Mouse (Mus musculus) v-Abl transformed pro-B cells (cell line): ENCODE measurements around the gene Dscaml1.

ENCODE experiments used
- in situ Hi-C, 2 experiments: fragments of 400-800 bp; cut with MboI; formaldehyde crosslinking; loops; one replicate each; pipeline ENCODE4 v1.15.1; 2025; ENCODE audit not compliant: unreplicated experiment in 2 of 2

Gene Dscaml1

DNA sequence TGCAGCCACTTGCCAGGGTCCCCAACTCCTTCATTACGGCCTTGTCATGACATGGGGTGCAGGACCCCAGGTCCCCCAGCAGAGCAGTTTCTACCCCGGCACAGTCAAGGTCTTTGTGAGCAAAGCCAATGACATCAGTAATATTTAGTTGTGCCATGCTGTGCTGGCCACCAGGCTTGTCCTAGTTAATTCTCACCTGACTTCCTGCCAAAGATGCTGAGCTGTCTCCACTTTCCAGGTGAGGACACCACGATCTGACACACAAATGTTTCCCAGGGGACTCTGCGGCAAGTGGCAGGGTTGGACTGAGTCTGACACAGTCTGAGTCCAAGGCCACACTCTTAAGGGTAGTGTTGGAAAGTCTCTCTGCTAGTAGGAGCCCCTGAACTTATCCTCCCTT is at the start of gene Dscaml1:
TSS of gene Dscaml1 (plus strand) at position 173 of the 400 bp plus-strand sequence.
- in situ Hi-C loops = loop anchor here in 1 of 2 experiments (25.0 kb wide), 1 partner anchor 786 kb away; no protein-coding TSS in a partner anchor

DNA sequence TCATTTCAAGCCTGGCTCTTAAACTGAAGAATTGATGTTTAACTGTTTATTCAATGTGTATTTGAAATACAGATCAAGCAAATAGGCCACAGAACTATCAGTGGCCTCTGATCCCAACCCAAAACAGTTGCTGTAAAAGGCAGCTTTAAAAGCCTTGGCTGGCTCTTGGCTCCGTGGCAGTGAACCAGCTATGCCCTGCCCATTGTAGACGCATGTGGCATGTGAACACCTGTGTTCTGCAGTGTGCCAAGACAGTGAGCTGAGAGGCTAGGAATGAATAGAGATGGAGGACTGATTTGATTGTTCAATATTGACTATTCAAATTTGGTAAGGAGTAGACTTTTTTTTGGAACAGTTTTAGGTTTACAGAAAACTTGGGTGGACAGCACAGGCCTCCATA is 49.5 kb upstream of the Dscaml1 start:
- in situ Hi-C loops = loop anchor here in 1 of 2 experiments (10.0 kb wide), 1 partner anchor 52 kb away; no protein-coding TSS in a partner anchor

DNA sequence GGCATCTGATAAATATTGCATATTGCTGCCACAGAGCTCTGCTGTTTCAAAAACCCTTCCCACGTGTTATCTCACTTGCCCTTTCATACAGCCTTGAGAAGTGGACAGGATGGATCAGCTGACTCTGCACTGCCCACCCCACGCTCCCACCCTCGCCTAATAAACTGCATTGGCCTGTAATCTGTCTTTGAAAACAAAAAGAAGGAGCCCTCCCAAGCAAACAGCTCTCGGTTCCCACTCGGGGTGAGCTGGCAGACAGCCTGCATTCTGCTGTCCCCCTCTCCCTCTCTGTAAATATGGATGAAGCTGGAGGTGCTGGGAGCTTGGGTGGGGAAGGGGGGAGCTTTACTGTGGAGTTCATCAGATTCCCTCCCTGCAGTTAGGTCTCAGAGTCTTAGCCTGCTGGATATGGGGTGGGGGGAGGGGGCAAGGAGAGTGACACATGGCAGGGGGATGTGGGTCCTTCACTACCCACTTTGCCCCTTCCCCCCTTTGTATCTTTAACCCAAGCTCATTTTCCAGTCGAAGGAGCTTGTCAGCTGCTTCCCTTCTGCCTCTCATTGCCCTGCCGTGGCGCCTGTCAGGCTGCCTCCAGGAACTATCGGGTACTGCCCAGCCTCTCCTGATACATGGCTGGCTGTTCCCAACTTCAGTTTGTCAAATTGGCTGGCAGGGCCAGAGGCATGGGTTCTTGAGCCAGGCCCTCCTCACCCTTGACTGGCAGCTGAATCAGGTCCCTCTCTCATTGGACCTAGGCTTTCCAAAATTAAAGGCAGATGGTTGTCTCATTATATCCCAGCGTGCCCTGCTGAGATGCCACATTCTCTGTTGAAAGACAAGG is 45.8 kb upstream of the Dscaml1 start:
- in situ Hi-C loops = loop anchor here (5.0 to 10.0 kb wide), 2 partner anchors 78 to 466 kb away; no protein-coding TSS in a partner anchor

DNA sequence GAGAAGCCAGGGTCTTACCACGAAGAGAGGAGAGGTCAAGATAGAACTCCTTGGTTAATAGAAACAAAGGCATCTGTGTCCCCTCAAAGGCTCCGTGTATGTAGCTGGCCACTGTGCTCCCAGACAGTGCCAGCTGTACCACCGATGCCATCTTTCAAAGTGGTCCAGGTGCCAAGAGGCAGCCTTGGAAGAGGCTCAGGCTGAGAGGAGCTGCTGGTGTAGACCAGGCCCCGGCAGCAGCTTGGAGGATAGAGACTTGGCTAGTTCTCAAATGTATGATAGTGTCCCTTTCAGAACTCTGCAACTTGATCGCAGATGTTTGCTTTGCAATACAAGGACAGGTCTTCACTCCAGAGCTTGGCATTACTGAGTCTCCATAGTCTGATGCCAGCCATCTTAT is 44.1 kb upstream of the Dscaml1 start:
- in situ Hi-C loops = loop anchor here (5.0 to 10.0 kb wide), 2 partner anchors 80 to 468 kb away; no protein-coding TSS in a partner anchor

DNA sequence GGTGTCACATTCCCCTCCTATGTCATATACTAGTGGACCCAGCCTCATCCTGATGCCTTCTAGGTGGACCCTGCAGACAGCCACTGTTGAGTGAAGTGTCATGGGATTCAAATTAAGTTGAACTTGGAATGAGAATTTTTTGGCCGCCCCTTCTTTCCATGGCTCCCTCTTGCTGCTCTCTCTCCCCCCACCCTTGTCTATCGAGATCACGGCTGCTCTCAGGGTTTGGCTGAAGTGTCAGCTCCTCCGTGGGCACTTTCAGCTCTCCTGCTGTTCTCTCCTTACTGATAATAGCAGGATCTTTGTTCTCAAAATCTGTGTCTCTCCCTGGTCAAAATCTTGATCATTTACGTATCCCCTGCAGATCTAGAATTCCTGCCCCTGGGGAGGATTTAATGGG is 43.6 kb upstream of the Dscaml1 start:
- in situ Hi-C loops = loop anchor here (5.0 to 10.0 kb wide), 2 partner anchors 81 to 468 kb away; no protein-coding TSS in a partner anchor

DNA sequence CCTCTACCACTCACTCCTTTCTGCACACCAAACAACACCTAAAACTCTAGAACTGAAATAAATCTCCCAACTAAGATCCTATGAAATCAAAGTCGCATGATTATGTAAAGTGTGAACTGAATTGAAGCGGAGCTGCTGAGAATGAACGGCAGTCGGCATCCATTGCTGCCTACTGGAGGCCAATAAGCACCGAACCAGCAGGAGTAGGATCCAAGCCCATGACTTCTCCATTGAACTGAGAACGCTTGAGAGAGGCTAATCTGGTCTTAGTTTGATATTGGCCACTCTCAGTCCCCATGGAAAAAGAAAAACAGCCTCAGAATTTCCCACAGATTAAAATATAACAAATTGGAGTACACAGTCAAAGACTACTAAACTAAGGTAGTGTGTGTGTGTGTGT is 42.5 kb upstream of the Dscaml1 start:
- in situ Hi-C loops = loop anchor here (5.0 to 10.0 kb wide), 2 partner anchors 82 to 469 kb away; no protein-coding TSS in a partner anchor

DNA sequence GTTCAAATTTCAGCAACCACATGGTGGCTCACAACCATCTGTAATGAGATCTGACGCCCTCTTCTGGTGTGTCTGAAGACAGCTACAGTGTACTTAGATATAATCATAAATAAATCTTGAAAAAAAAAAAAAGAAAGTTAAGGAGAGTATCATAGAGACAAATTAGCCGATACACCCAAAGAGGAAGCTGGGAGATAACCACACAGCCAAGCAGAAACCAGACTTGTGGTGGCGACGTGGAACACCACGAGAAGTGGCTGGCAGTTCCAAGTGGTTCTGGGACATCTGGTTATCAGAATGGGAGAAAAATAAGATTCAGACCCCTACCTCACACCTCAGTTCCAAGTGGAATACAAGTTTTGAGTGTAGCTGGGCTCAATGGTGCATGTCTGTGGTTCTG is 39.7 kb upstream of the Dscaml1 start:
- in situ Hi-C loops = loop anchor here (5.0 to 10.0 kb wide), 5 partner anchors 84 to 472 kb away; no protein-coding TSS in a partner anchor

DNA sequence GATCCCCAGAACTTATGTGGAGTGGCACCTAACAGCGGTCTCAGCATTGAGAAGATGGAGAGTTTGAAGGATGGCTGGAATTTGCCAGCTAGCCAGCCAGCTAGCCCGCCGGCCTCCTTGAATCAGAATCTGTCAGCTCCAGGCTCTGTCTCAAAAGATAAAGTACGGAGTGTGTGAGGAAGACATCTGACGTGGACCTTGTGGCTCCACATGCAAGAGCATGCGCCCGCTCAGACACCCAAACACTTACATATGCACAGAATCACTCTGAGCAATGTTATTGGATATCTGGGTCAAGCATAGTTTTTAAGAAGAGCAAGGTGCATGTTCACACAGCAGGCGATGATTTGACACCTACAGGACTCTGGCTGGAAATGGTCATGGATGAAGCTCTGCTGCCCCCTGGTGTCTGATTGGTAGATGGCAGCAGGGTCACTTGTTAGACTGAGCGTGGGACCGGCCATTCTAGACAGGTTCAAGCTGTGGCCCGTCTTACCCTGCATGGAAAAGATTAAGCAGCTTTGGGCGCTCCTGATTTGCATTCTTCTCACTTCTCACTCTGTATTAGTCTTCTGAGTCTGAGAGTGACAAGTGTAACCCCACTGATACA is 37.9 kb upstream of the Dscaml1 start:
- in situ Hi-C loops = loop anchor here (5.0 to 10.0 kb wide), 5 partner anchors 86 to 474 kb away; no protein-coding TSS in a partner anchor

DNA sequence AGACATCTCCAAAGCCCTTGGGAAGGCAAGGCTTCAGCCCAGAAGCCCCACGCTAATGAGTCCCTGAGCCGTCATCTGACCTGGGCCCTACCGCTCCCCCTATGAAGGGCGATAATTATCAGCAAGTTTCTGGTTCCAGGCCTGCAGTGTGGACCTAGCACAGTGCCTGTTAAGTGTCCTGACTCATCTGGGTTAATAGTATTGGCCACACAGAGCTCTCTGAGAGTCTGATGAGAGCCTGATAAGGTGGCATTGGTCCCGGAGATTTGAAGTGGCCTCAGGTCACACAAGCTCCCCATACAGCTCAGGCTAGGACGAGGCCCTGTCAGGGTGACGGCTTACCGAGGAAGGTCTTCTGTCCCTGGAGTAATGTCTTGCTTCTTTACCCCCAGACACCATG is 36.8 kb upstream of the Dscaml1 start:
- in situ Hi-C loops = loop anchor here (5.0 to 10.0 kb wide), 5 partner anchors 87 to 475 kb away; no protein-coding TSS in a partner anchor

DNA sequence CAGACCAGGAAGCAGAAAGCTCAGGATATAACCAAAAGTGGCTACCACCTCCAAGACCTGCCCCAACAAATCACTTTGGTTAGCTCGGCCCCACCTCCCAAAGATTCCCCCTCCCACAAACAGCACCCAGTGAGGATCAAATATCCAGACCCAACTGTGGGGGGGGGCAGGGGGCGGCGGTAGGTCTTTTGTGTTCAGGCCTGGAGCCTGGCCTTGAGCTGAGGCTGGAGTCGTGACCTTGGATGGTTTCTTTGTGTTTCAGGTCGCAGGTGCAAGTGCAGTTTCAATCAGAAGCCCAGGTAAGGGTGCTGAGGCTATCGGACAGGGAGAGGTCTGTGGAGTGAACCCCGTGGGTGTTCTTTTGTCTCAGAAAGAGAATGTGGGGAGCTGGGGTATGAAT is 35.1 kb upstream of the Dscaml1 start:
- in situ Hi-C loops = loop anchor here in 1 of 2 experiments (5.0 to 10.0 kb wide), 2 partner anchors 259 to 366 kb away; no protein-coding TSS in a partner anchor

DNA sequence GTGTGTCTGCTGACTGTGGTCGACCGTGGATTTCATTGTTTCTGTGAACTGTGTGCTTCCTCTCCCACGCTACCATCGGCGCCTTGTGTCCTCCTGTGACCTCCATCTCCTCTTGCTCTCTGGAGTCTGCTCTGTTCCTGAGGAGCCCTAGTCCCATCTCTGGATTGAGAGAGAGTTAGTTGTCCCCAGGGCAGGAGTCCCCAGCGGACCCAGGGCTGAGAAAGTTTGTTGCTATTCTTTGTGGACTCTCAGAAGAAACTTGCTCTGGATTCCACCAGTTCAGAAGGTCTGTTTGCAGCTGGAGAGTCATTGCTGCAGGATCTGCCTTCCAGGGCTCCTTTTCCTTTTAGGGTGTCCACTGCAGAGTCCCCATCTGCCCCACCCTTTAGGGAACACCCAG is 31.2 kb upstream of the Dscaml1 start:
- in situ Hi-C loops = loop anchor here in 1 of 2 experiments (10.0 kb wide), 1 partner anchor 370 kb away; no protein-coding TSS in a partner anchor

DNA sequence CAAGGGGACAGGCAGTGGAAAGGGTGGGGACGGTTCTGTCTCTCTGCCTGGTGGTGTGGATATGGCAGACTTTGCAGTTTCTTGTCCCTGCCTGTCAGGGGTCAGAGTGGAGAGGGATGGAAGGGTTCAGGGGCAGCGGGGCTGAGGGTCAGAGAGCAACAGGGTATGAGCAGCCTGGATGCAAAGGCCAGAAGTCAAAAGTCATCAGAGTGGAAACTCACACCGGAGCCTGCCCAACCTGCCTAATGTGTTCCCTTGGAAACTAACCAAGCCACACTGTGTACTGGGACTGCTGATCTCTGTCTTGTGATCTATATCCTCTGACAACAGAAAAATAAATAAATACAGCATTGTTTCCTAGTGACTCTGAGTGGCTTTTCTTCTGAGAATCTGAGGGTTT is 30.6 kb upstream of the Dscaml1 start:
- in situ Hi-C loops = loop anchor here in 1 of 2 experiments (10.0 kb wide), 1 partner anchor 371 kb away; no protein-coding TSS in a partner anchor

DNA sequence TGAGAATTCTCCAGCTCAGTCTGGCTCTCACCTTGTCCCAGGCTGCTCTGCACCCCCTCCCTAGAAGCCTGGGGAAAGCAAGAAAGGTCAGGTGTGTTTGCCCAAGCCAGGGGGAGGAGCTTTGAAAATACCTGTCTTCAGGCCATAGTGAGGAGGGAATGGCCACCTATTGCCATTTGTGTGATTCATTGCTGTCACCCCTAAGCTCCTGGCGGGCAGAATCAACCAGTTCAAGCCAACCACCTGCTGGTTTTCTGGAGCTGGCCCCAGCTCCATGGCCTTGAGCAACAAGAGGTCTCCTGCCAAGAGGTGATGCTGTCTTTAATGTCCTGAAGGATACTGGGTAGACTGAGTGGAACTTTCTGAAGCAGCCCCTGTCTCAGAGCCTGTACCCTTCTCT is 28.1 kb upstream of the Dscaml1 start:
- in situ Hi-C loops = loop anchor here in 1 of 2 experiments (10.0 kb wide), 1 partner anchor 374 kb away; no protein-coding TSS in a partner anchor

DNA sequence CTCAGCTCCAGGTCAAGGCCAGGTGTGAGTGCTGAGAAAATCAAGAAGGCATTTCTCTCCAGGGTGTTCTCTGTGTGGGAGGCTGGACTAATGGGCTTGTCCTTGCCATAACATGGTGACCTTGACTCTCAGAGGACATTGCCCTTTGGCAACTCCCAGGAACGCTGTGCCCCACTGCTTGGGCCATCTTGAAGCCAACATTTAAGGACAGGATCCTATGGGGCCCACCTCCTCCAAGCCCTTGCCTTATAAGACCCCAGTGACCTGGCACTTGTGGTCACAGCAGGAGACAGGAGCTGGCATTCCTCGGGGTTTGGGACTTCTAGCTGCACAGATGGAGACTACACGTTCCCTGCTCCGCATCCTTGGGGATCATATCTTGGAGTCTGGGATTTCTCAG is 27.0 kb upstream of the Dscaml1 start, which contains the start of gene Fxyd2:
TSS of gene Fxyd2 (plus strand) at position 236 of the 400 bp plus-strand sequence.
- in situ Hi-C loops = loop anchor here in 1 of 2 experiments (10.0 kb wide), 1 partner anchor 375 kb away; no protein-coding TSS in a partner anchor

DNA sequence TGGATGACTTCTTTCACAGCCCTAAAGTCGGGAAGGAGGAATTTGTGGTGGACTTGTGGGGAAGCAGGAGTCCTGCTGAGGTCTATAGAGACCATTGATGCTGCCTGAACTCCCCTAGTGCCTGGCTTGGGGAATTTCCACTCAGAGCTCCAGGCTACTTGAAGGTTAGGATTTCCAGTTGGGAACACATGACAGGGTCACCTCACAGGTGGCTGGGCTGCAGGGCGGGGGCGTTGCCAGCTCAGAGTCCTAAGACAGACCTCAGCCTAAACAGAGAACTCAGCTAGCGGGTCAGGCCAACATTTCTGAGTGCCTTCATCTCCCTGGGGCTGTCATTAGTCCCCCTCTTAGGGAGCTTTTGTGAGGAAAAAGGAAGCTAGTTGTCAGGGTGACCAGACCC is 24.6 kb upstream of the Dscaml1 start:
- in situ Hi-C loops = loop anchor here (25.0 kb wide), 4 partner anchors 535 to 940 kb away; partner anchors contain the start of genes Upk2 (in 2 of the 2), Apoa5 (in 1 of the 2), Tagln (in 1 of the 2) and Zpr1 (in 1 of the 2)

DNA sequence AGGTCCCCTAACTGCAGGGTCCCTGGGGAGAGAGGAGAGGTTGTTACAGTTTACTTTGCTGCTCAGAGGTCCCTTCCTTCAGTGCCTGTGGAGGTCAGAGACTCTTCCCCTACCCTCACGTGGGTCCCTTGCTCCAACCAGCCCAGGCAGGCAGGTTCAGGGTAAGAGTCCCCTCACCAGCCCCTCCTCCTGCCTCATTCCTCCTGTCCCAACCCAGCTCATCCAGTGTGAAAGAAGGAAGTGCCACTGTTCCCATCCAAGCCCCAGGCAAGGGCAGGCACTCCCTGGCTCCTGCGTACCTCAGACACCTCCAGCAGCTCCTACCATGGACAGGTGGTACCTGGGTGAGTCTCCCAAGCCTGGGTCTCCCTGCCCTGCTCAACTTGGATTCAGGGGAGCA is 23.5 kb upstream of the Dscaml1 start:
- in situ Hi-C loops = loop anchor here (25.0 kb wide), 4 partner anchors 534 to 941 kb away; partner anchors contain the start of genes Upk2 (in 2 of the 2), Apoa5 (in 1 of the 2), Tagln (in 1 of the 2) and Zpr1 (in 1 of the 2)

DNA sequence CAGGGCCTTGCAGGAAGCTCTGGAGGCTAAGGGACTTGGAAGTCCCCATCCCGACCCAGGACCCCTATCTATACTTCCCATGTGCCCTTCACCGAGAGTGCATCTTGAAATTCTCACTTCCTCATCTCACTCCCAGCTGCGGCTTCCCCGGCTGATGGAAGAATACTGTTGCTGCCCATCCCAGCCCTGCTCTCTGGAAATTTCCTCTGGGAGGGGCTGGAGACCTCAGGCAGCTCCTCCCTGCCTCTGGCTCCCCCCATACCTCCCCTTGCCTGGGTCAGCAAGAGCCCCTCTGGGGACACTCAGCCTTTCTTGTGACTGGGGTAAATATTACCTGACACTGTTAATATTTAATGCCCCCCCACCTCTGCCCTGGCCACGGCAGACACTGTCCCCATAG is 20.7 kb upstream of the Dscaml1 start:
- in situ Hi-C loops = loop anchor here (25.0 kb wide), 4 partner anchors 532 to 943 kb away; partner anchors contain the start of genes Upk2 (in 2 of the 2), Apoa5 (in 1 of the 2), Tagln (in 1 of the 2) and Zpr1 (in 1 of the 2)

DNA sequence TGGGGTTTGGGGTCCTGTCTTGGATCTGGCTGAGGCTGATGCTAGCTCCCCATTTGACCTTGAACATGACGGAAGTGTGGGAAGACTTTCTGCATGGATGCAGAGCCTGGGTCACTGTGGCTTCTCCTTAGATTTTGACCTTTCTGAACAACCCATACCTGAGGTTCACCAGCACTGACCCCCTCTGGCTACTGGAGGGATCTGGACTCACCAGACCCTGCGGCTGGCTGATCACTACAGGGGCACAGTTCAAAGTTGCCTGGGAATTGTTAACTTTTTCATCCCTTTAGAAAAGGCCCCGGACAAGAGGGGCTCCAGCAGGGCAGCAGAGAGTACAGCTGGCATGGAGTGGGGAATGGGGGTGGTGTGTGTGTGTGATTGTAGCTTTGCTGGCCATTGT is 19.6 kb upstream of the Dscaml1 start:
- in situ Hi-C loops = loop anchor here (25.0 kb wide), 4 partner anchors 530 to 945 kb away; partner anchors contain the start of genes Upk2 (in 2 of the 2), Apoa5 (in 1 of the 2), Tagln (in 1 of the 2) and Zpr1 (in 1 of the 2)

DNA sequence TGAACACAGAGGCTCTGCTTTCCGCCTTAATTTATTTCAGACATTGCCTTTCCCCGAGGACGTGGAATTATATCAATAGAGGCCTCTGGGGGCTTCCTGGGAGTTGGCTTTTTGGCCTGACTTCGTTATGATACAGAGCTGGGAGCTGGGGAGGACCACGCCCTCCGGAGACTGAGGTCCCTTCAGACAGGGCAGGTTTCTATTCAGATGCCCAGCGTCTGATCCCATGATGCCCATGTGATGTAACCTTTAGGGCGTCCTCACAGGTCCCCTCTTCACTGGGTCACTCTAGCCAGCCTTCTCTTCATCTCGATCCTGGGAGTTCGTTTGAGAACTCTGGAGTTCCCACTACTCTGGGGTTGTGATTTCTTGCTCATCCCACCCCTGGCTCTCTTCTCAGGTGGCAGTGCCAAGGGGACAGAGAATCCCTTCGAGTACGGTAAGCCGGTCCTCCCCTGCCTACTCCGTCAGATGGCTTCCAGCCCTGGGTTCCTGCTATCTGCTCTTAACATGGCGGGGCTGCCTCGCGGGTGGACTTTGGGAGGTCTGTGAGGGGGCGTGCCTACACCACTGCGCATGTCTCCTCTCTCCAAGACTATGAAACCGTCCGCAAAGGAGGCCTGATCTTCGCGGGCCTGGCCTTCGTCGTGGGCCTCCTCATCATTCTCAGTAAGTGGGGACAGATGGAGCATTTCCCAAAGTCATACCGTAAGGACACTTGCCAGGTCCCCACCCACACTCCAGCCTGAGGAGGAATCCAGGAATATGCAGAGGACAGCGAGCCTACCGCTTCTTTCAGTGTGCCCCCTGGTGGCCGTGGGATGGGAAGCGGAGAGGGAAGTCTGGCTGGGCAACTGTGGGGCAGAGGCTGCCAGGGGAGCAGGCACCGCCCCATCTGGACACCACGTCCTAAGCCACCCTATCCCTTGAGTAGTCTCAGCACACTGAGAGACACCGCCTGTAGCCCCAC is 18.4 kb upstream of the Dscaml1 start:
- in situ Hi-C loops = loop anchor here (25.0 kb wide), 4 partner anchors 529 to 946 kb away; partner anchors contain the start of genes Upk2 (in 2 of the 2), Apoa5 (in 1 of the 2), Tagln (in 1 of the 2) and Zpr1 (in 1 of the 2)
